ENCODE assay signal across 8 mouse cellular contexts in the genomic region with DNA sequence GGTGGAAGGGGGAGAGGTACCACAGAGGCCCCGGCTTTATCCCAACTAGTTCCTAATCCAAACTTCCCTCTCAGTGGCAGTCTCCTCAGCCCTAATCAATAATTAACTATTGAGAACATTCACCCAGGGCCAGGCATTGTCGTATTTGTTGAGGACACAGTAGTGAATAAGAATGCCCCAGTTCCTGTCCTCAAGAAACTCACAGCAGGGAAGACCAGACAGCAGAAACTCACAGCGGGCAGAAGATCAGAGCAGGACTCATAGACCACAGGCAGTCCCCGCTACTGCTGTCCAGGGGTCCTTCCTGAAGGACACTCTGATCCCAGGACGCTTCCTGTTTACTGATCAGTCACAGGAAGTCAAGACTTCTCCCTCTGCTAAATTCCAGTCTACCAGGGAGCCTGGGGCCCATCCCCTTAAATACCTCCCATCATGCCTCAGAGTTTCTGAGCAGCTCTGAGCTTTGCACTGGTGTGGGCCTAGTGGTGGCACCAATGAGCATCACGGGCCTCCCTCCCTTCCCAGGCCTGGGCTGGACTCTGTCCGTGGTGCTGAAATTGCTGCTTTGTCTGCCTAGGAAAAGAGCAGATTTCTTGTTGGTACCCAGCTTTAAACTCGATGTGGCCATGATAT. TPM values are rescaled to one million over a fixed set of nuclear protein-coding genes. Genes with fewer than 3 reads are reported as not detected.
DNase-seq lines count a peak whose midpoint lies in the region; ATAC-seq and TF ChIP-seq lines count a peak whose summit lies in the region.

No protein-coding gene starts in this region.

- TF ChIP-seq POLR2A in lung, adult 2 months (IDR thresholded peaks at IDR 0.05; ENCODE audit: borderline replicate concordance, extremely low read depth, low read depth, low read length), result no peak

- 9% methylated on average over 8 of the region's 8 CpGs for WGBS in intestine, embryonic 16.5 days
- WGBS in lung, adult 2 months, result 15% methylated on average over 8 of the region's 8 CpGs

- peak; percentile 85 for DNase-seq in testis, postnatal 10 days (ENCODE audit: low spot score)
- DNase-seq in testis, postnatal 14 days (ENCODE audit: low spot score), result no peak
- peak; percentile 58 for DNase-seq in brain, adult 2 months (ENCODE audit: low read depth, low spot score)
- peak; percentile 30 for DNase-seq in lung, adult 2 months
- peak; percentile 19 for DNase-seq in thymus, postnatal 25 days
- DNase-seq in frontal cortex, adult 2 months (ENCODE audit: extremely low spot score in 1 of 2, low spot score in 1 of 2), result no peak
- DNase-seq in left cerebral cortex, adult 8-10 months (ENCODE audit: low spot score in 2 of 2), result no peak

- ATAC-seq in intestine, embryonic 16.5 days, result peak; percentile 79

- H3K4me1 ChIP-seq in intestine, embryonic 16.5 days (ENCODE audit: control insufficient read depth, insufficient read depth, low read length), result 0 out of 2 replicates have a peak, but pooled peaks cover 2% of the 10 kb centered on the region
- no peaks in the 10 kb centered on the region for H3K4me1 ChIP-seq in lung, adult 2 months (ENCODE audit: control insufficient read depth, insufficient read depth, low read length)

- H3K4me3 ChIP-seq in intestine, embryonic 16.5 days (ENCODE audit: low read length), result no peak overlapping the region
- H3K4me3 ChIP-seq in lung, adult 2 months (replicated peaks; ENCODE audit: extremely low read depth, low read depth, low read length), result no peak overlapping the region

- no peak overlapping the region for H3K4me2 ChIP-seq in intestine, embryonic 16.5 days (ENCODE audit: low read depth, low read length)

- no peak for TF ChIP-seq CTCF in lung, adult 2 months (IDR thresholded peaks at IDR 0.05; ENCODE audit: insufficient read depth, low read length)

- no peaks in the 10 kb centered on the region for H3K36me3 ChIP-seq in intestine, embryonic 16.5 days (ENCODE audit: control insufficient read depth, insufficient read depth, low read length)

- no peak overlapping the region for H3K9ac ChIP-seq in intestine, embryonic 16.5 days (ENCODE audit: low read depth, low read length)

- no peaks in the 10 kb centered on the region for H3K27me3 ChIP-seq in intestine, embryonic 16.5 days (replicated peaks; ENCODE audit: control insufficient read depth, insufficient read depth, low read length)

- H3K9me3 ChIP-seq in intestine, embryonic 16.5 days (ENCODE audit: control insufficient read depth, low read length), result no peaks in the 10 kb centered on the region

- H3K27ac ChIP-seq in intestine, embryonic 16.5 days (ENCODE audit: low read length), result no peak overlapping the region

RNA-seq across cellular contexts. Expression of a gene that starts 45.6 kb away (rescaled TPM):
- 3.2 and 3.3 TPM in 2 replicates for polyA plus RNA-seq in intestine, embryonic 16.5 days (2015; fragmentation: Nextera tagmentation; extraction: Ambion mirVana)
- 26.4 and 28.2 TPM in 2 replicates for polyA plus RNA-seq in lung, adult 2 months (2012; rRNA removed)
- polyA plus RNA-seq in frontal cortex, adult 2 months (2012; rRNA removed), result 22.4 and 25.7 TPM in 2 replicates
- 10 to 100 TPM; 53.8 to 66.5 (median 60.4) TPM for total RNA-seq in left cerebral cortex, adult 8-10 months (2022)

Comparison
In these comparisons a context has a peak if more than half of its experiments do, and no peak if none do; other contexts are left out.
1. DNase-seq: peak in testis, postnatal 10 days (single experiment), brain, adult 2 months (single experiment), lung, adult 2 months (single experiment) and thymus, postnatal 25 days (single experiment); none in testis, postnatal 14 days (single experiment), frontal cortex, adult 2 months (0 of 2) and left cerebral cortex, adult 8-10 months (0 of 2).